Mouse (Mus musculus): ENCODE results near the gene Abca17. TPM values are rescaled to one million over a fixed set of nuclear protein-coding genes. Genes with fewer than 3 reads are reported as not detected.

The Abca17 gene
- total RNA-seq, 2 experiments from 2014 or later: not detected

GRCm38 (mm10) chr17:24351760-24352357, 991 bp upstream of the Abca17 start, which contains the start of gene Abca3:
Gene Abca3 (plus strand): TSS chr17:24351950.
- peak; percentile 80 for ATAC-seq (replicated peaks; ENCODE audit: low FRiP score, poor library complexity, severe bottlenecking)

- ATAC-seq (replicated peaks; ENCODE audit: low FRiP score, poor library complexity, severe bottlenecking): no peak
These were observed 1.7 kb downstream of the Abca17 start for GRCm38 (mm10) chr17:24349176-24349575.

DNA sequence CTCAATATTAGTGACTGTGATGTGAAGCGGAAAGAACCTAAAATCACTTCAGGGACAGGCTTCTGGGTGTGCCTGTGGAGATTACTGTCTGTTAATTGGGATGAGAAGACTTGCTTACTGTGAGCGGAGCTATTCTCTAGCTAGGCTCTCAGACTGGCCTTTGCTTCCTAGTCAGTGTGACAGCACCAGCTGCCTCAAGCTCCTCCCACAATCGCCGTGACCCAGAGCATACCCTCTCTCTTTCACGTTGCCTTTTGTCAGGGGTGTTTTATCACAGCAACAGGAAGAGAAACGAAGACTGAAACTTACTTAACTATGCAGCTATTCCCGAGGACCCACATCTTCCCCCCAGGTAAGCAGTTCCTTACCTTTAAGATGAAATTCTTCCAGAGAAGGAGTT, 4.0 kb downstream of the Abca17 start:
- no peak for ATAC-seq (replicated peaks; ENCODE audit: low FRiP score, poor library complexity, severe bottlenecking)

DNA sequence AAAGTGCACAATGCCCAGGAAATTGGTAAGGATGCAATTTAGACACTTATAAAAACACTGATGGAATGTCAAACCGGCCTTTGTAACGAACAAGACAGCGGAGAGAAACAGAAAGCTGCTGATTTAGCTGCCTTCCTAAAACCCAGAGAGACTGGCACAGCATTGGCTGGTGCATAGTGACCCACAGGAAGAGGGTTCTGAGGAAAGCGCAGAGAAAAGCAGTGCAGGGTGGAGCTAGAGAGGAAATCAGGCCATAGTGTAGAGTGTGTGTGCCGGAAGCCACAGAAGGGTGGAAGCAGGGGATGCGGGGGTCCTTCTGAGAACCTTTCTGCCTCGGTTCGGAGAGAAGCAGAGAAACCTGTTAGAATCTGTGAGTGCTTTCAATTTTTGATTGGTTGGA, 6.2 kb downstream of the Abca17 start:
- no peak for ATAC-seq (replicated peaks; ENCODE audit: low FRiP score, poor library complexity, severe bottlenecking)

DNA sequence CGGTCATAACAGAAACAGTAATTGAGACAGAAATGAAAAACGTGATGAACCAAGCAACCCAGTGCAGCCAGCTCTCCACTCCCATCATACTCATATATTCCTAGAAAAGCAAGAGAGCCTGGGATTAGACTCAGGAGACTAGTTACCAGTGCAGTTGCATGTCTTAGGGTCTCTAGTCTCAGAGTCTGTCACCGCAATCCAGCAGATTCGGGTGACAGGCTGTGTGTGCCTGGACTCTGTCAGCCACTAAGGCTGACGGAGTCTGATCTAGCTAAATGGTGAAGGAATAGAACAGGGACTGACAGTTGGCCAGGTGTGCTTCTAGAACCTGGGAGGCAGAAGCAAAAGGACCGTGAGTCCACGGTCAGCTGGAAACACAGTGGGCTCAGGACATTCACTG, 23.2 kb downstream of the Abca17 start:
- no peak for ATAC-seq (replicated peaks; ENCODE audit: low FRiP score, poor library complexity, severe bottlenecking)

DNA sequence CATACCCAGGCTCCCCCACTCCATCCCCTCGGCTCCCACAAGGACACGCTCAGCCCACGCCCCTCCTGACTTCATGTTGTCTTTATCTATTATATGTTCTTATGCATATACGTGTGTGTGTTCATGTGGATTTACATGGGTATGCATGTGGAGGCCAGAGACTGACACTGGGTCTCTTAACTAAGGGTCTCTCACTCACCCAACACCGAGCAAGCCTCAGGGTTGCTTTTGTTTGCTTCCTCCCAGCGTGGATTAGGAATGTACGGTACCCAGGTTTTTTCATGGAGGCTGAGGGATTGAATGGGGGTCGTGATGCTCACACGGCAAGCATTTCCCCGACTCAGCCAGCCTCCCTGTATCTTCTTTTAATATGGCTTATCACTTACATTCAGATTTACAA, 25.8 kb downstream of the Abca17 start:
- ATAC-seq (replicated peaks; ENCODE audit: low FRiP score, poor library complexity, severe bottlenecking): no peak

DNA sequence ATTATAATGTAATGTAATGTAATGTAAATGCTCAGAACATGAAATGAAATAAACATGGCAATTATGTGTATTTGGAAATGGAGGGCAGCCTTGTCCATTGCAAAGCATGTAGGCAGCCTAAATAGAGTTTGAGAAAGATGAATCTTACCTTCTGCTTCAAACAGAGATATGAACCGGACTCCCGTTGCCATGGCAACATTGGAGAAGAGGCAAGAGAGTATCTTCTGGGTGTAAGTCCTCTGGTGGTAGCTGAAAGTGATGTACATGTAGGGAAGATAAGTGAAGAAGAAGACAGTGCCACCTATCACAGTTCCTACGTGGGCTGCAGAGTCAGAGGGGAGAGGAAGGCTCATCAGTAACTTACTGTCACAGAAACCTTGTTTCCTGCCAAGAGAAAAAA, 30.0 kb downstream of the Abca17 start:
- no peak for ATAC-seq (replicated peaks; ENCODE audit: low FRiP score, poor library complexity, severe bottlenecking)

DNA sequence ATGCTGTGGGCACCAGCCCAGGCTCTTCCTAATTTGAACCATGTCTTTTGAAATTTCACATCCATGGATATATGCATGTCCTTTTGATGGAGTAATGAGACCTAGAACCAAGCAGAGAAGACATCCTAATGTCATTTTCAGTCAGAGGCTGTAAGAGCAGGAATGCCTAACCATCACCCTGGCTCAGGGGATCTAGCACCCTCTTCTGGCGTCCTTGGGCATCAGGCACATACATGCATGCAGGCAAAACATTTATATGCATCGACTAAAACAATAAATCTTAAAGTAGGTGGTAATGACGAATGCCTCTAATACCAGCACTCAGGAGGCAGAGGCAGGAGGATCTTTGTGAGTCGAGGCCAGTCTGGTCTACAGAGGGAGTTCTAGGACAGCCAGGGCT, 43.4 kb downstream of the Abca17 start:
- 0 out of 2 replicates have a peak, but pooled peaks have one; percentile 64 for ATAC-seq (replicated peaks; ENCODE audit: low FRiP score, poor library complexity, severe bottlenecking)

DNA sequence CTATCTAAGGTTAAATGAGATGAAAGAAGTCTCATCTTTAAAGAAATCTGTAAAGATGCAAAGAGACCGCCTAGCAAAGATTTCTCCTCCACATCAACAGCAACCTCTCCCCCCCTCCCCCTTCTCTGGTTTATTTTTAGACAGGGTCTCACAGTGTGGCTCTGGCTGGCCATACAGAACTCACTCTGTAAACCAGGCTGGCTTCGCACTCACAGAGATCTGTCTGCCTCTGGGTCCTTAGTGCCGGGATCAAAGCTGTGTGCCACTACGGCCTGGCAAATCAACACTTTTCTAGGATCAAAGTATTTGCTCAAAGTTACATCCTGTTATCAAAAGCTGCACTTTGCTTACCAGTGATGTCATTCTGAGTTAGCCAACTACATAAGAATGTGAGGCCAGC, 50.2 kb downstream of the Abca17 start:
- no peak for ATAC-seq (replicated peaks; ENCODE audit: low FRiP score, poor library complexity, severe bottlenecking)

DNA sequence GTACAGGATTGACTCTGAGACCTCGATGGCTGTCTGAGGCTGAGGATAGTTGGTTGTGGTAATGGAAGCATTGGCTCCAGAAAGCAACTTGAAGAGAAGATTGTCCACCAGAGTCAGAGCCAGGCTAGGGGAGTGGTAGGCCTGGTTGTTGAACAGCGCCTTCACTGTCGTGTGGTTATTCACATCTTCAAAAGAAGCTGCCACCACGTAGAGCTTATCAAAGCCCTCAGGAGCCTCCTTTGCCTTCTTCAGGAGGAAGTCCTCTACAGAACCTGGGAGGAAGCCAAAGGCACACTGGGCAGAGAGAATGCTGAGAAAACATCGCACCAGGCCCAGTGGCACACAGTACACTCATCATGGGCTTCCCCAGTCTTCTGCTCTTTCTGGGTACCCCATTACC, 61.5 kb downstream of the Abca17 start:
- no peak for ATAC-seq (replicated peaks; ENCODE audit: low FRiP score, poor library complexity, severe bottlenecking)

GRCm38 (mm10) chr17:24288477-24288876, 62.4 kb downstream of the Abca17 start:
- no peak for ATAC-seq (replicated peaks; ENCODE audit: low FRiP score, poor library complexity, severe bottlenecking)

GRCm38 (mm10) chr17:24285680-24286079, 65.2 kb downstream of the Abca17 start:
- no peak for ATAC-seq (replicated peaks; ENCODE audit: low FRiP score, poor library complexity, severe bottlenecking)

GRCm38 (mm10) chr17:24283266-24283818, 67.5 kb downstream of the Abca17 start:
- ATAC-seq (replicated peaks; ENCODE audit: low FRiP score, poor library complexity, severe bottlenecking): no peak

- no peak for ATAC-seq (replicated peaks; ENCODE audit: low FRiP score, poor library complexity, severe bottlenecking)
These were observed 68.2 kb downstream of the Abca17 start for GRCm38 (mm10) chr17:24282637-24283036.

GRCm38 (mm10) chr17:24279907-24280306, 71.0 kb downstream of the Abca17 start:
- no peak for ATAC-seq (replicated peaks; ENCODE audit: low FRiP score, poor library complexity, severe bottlenecking)

DNA sequence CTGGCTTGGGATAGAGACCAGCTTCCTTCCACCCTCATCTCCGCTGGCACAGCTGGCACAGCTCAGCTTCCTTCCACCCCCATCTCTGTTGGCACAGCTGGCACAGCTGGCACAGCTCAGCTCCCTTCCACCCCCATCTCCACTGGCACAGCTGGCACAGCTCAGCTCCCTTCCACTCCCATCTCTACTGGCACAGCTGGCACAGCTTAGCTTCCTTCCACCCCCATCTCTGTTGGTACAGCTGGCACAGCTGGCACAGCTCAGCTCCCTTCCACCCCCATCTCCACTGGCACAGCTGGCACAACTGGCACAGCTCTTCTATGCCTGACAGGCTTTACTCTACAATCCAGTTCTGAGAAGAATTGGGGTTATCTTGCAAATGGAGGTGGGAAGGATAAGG, 83.7 kb downstream of the Abca17 start:
- ATAC-seq (replicated peaks; ENCODE audit: low FRiP score, poor library complexity, severe bottlenecking): no peak

GRCm38 (mm10) chr17:24264766-24265165, 86.1 kb downstream of the Abca17 start:
- no peak for ATAC-seq (replicated peaks; ENCODE audit: low FRiP score, poor library complexity, severe bottlenecking)

DNA sequence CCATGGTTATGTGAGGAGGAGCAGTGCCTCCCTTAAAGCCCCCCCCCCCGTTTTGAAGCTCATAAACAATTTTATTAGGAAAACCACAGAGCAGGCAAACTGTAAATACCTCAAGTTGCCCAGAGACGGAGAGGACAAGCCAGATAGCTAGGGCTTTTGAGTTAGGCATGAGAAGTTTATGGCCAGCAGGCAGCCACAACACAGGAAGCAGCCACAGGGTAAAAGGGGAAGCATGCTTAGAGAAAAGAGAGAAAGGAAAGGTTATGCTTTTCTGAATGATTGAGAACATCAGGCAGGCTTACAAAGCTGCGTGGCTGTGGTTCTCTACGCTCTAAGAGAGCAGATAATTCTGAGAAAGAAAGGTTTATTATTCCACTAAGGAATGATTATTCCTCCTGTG, 90.4 kb downstream of the Abca17 start:
- no peak for ATAC-seq (replicated peaks; ENCODE audit: low FRiP score, poor library complexity, severe bottlenecking)

DNA sequence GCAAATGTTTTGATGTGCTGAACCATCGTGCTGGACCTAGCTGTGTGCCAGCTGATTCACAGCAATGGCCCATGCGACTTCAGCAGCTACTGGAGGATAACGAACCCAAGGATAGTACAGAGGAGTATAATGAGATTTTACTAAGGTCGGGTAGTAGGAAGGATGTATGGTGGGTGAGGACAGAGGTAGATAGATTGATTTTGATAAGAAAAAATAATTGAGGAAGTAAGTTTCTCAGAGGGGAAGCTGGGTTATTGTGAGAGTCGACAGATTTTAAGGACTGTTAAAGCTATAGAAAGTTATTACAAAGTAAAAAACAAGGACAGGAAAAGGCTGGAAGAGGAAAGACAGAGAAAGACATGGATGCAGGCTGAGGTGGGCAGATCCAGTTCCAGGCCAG, 91.2 kb downstream of the Abca17 start:
- no peak for ATAC-seq (replicated peaks; ENCODE audit: low FRiP score, poor library complexity, severe bottlenecking)

GRCm38 (mm10) chr17:24258981-24259380, 91.9 kb downstream of the Abca17 start:
- ATAC-seq (replicated peaks; ENCODE audit: low FRiP score, poor library complexity, severe bottlenecking): no peak

- no peak for ATAC-seq (replicated peaks; ENCODE audit: low FRiP score, poor library complexity, severe bottlenecking)
These were observed 98.5 kb downstream of the Abca17 start for GRCm38 (mm10) chr17:24252329-24252728.
